Mouse (Mus musculus): ENCODE results near the gene Fbxo2. TPM values are rescaled to one million over a fixed set of nuclear protein-coding genes. Genes with fewer than 3 reads are reported as not detected.

Gene Fbxo2
- polyA plus RNA-seq, 1 experiment from 2014 or later = 1.9 TPM

DNA sequence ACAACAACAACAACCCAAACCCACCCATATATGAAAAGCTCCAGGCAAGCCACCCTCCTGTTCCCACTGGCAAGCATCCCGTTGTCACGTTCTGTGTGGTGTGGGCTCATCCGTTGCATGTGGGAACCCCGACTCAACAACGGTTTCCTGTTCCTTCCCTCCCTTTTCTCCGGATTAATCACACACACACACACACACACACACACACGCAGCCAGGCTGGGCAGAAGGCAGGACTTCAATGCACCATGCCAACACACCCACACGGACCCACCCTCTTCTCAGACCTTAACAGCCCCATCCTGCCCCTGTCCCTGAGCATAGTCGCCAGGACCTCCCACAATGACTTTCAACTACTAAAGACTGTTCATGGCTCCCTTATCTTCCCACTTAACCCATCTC lies 39.9 kb upstream of the Fbxo2 start:
- DNase-seq (ENCODE audit: low spot score) = no peak
- H3K27ac ChIP-seq (replicated peaks; ENCODE audit: low read depth, low read length) = no peak overlapping the region
- no peaks in the 10 kb centered on the region for H3K36me3 ChIP-seq (replicated peaks; ENCODE audit: control insufficient read depth, insufficient read depth, low read depth, low read length)
- no peaks in the 10 kb centered on the region; the same call in 1 of the 2 replicates for H3K9me3 ChIP-seq (replicated peaks; ENCODE audit: control insufficient read depth, low read length)
- no peak overlapping the region for H3K4me3 ChIP-seq (ENCODE audit: low read depth, low read length)
- no peaks in the 10 kb centered on the region for H3K27me3 ChIP-seq (ENCODE audit: control insufficient read depth, insufficient read depth, low read length)
- no peak overlapping the region for H3K9ac ChIP-seq (replicated peaks; ENCODE audit: low read length)
- ATAC-seq (replicated peaks; ENCODE audit: insufficient number of reproducible peaks, low FRiP score, low TSS enrichment, low read depth) = no peak
- H3K4me2 ChIP-seq (ENCODE audit: low read depth, low read length) = no peak overlapping the region
- H3K4me1 ChIP-seq (ENCODE audit: control insufficient read depth, insufficient read depth, low read length) = peaks cover 3% of the 10 kb centered on the region; the same call in 1 of the 2 replicates
- 81% methylated on average over 9 of the region's 9 CpGs for WGBS

DNA sequence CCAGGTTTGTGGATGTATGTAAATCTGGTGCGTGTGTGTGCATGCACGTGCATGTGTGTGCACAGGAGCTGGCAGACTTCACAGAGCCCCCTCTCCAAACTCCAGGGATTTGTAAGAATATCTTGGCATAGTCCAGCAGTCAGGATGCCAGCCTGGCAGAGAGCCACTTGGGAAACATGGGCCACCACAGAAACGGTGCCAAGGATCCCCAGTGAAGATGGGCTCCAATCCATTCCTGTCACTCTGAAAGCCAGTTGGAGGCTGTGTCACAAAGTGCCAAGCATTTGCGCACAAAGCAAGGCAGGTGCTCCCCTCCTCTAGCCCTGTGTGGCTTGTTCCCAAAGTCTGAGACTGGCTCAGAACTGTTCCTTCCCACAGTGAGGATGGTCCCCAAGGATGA lies 39.1 kb upstream of the Fbxo2 start:
- no peak overlapping the region for H3K4me2 ChIP-seq (ENCODE audit: low read depth, low read length)
- H3K4me1 ChIP-seq (ENCODE audit: control insufficient read depth, insufficient read depth, low read length) = peaks cover 3% of the 10 kb centered on the region; the same call in 1 of the 2 replicates
- no peaks in the 10 kb centered on the region; the same call in 1 of the 2 replicates for H3K9me3 ChIP-seq (replicated peaks; ENCODE audit: control insufficient read depth, low read length)
- DNase-seq (ENCODE audit: low spot score) (no peak), ATAC-seq (replicated peaks; ENCODE audit: insufficient number of reproducible peaks, low FRiP score, low TSS enrichment, low read depth) (no peak)
- H3K27me3 ChIP-seq (ENCODE audit: control insufficient read depth, insufficient read depth, low read length) = no peaks in the 10 kb centered on the region
- no peak overlapping the region for H3K27ac ChIP-seq (replicated peaks; ENCODE audit: low read depth, low read length)
- no peaks in the 10 kb centered on the region for H3K36me3 ChIP-seq (replicated peaks; ENCODE audit: control insufficient read depth, insufficient read depth, low read depth, low read length)
- no peak overlapping the region for H3K9ac ChIP-seq (replicated peaks; ENCODE audit: low read length)
- H3K4me3 ChIP-seq (ENCODE audit: low read depth, low read length) = no peak overlapping the region
- WGBS = 81% methylated on average over 4 of the region's 4 CpGs

DNA sequence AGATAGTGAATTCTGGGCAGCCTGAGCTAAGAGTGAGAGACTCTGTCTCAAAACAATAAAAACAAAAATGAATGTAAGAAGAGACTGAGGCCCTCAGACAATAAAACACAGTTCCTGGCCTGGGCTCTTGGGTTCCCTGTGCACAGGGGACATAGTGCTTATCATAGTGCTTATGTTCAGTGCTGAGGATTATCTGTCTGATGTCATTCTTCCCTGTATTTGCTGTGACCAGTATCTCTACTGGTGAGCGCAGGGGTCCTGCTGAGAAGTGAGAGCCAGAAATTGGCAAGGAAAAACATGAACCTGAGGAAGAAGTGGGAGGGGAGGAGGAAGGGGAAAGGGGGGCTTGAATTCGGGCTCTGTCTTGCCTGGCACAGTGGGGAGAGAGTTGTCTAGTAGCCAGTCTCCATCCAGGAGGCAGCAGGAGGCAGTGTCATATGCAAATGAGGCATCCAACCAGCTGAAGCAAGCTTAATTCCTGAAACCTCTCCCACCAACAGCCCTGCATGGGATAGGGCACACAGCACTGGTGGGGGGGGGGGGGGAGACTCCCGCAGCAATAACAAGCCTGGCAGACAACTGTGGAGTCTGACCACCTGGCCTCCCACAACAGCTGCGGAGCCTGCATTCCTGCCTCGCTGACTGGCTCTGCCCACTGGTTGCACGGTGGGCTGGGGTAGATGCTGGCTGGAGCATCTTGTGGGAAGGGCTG lies 38.3 kb upstream of the Fbxo2 start:
- Histone ChIP-seq H3K9ac (replicated peaks; ENCODE audit: low read length) (no peak overlapping the region), H3K27ac (replicated peaks; ENCODE audit: low read depth, low read length) (no peak overlapping the region), H3K4me2 (ENCODE audit: low read depth, low read length) (no peak overlapping the region), H3K27me3 (ENCODE audit: control insufficient read depth, insufficient read depth, low read length) (no peaks in the 10 kb centered on the region), H3K4me1 (ENCODE audit: control insufficient read depth, insufficient read depth, low read length) (peaks cover 3% of the 10 kb centered on the region; the same call in 1 of the 2 replicates), H3K36me3 (replicated peaks; ENCODE audit: control insufficient read depth, insufficient read depth, low read depth, low read length) (no peaks in the 10 kb centered on the region), H3K9me3 (replicated peaks; ENCODE audit: control insufficient read depth, low read length) (no peaks in the 10 kb centered on the region; the same call in 1 of the 2 replicates), H3K4me3 (ENCODE audit: low read depth, low read length) (no peak overlapping the region)
- DNase-seq (ENCODE audit: low spot score) (peak; percentile 36), ATAC-seq (replicated peaks; ENCODE audit: insufficient number of reproducible peaks, low FRiP score, low TSS enrichment, low read depth) (peak; percentile 75)
- 11% methylated on average over 6 of the region's 6 CpGs for WGBS

DNA sequence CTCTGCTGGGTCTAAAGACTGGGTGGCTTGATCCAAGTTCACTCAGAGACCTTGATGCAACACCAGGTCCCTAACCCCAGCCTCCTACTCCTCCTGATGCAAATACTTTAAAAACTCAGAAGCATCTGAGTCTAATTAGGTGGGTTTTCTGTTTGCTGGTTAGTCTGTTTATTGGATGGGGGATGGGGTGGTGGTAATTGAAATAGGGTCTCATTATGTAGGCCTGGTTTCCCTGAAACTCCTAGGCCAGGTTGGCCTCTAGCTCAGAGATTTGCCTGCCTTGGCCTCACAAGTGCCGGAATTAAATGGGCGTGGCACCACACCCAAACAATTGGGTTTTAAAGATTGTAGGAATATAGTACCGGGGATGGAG lies 37.7 kb upstream of the Fbxo2 start:
- no peak overlapping the region for H3K9ac ChIP-seq (replicated peaks; ENCODE audit: low read length)
- H3K4me1 ChIP-seq (ENCODE audit: control insufficient read depth, insufficient read depth, low read length) = peaks cover 3% of the 10 kb centered on the region; the same call in 1 of the 2 replicates
- H3K36me3 ChIP-seq (replicated peaks; ENCODE audit: control insufficient read depth, insufficient read depth, low read depth, low read length) = no peaks in the 10 kb centered on the region
- 67% methylated on average over 3 of the region's 3 CpGs for WGBS
- no peaks in the 10 kb centered on the region for H3K9me3 ChIP-seq (replicated peaks; ENCODE audit: control insufficient read depth, low read length)
- no peak overlapping the region for H3K4me3 ChIP-seq (ENCODE audit: low read depth, low read length)
- no peaks in the 10 kb centered on the region for H3K27me3 ChIP-seq (ENCODE audit: control insufficient read depth, insufficient read depth, low read length)
- H3K27ac ChIP-seq (replicated peaks; ENCODE audit: low read depth, low read length) = no peak overlapping the region
- DNase-seq (ENCODE audit: low spot score) (peak; percentile 53), ATAC-seq (replicated peaks; ENCODE audit: insufficient number of reproducible peaks, low FRiP score, low TSS enrichment, low read depth) (no peak)
- H3K4me2 ChIP-seq (ENCODE audit: low read depth, low read length) = no peak overlapping the region

DNA sequence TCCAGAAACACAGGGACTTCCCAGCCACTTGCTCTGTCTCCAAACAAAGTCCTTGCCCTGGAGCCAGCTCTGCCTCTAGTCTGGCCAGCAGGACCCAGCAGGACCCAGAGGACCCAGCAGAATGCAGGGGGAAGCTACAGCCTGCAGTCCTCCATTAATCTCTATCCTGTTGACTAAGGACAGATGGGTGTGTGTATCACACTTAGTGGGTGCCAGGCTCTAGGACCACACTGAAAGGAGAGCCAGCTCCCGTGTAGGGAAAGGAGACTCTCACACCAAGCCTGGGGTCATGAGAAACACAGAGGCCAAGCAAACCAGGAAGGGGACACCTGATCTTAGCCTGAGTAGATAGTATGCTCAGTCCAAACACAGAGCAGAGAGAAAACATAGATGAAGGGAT lies 32.2 kb upstream of the Fbxo2 start:
- H3K36me3 ChIP-seq (replicated peaks; ENCODE audit: control insufficient read depth, insufficient read depth, low read depth, low read length) = no peaks in the 10 kb centered on the region
- H3K9me3 ChIP-seq (replicated peaks; ENCODE audit: control insufficient read depth, low read length) = no peaks in the 10 kb centered on the region
- H3K4me1 ChIP-seq (ENCODE audit: control insufficient read depth, insufficient read depth, low read length) = peaks cover 3% of the 10 kb centered on the region; the same call in 1 of the 2 replicates
- H3K27me3 ChIP-seq (ENCODE audit: control insufficient read depth, insufficient read depth, low read length) = peaks cover 19% of the 10 kb centered on the region
- no peak overlapping the region for H3K27ac ChIP-seq (replicated peaks; ENCODE audit: low read depth, low read length)
- 54% methylated on average over 1 of the region's 1 CpGs for WGBS
- H3K4me2 ChIP-seq (ENCODE audit: low read depth, low read length) = no peak overlapping the region
- DNase-seq (ENCODE audit: low spot score) = no peak
- H3K9ac ChIP-seq (replicated peaks; ENCODE audit: low read length) = no peak overlapping the region
- no peak for ATAC-seq (replicated peaks; ENCODE audit: insufficient number of reproducible peaks, low FRiP score, low TSS enrichment, low read depth)
- H3K4me3 ChIP-seq (ENCODE audit: low read depth, low read length) = no peak overlapping the region

DNA sequence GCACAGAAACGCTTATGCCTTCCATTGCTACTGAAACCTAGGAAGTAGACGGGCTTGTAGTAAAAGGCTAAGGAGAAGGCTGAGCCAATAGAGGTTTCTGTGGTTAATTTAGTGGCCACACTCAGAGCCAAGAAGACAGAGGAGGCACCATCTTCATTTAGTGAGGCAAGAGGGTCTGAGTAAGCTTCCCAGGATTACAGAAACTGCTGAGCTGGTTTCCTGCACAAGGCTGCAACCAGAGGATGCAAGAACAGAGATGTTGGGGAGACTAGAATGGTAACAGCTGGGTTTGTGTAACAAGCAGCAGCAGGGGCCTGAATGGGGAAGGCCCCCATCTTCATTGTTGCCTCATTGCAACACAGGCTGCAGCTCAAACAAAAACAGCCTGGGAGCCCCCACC lies 31.7 kb upstream of the Fbxo2 start:
- H3K4me1 ChIP-seq (ENCODE audit: control insufficient read depth, insufficient read depth, low read length) = peaks cover 3% of the 10 kb centered on the region; the same call in 1 of the 2 replicates
- H3K4me3 ChIP-seq (ENCODE audit: low read depth, low read length) = no peak overlapping the region
- H3K4me2 ChIP-seq (ENCODE audit: low read depth, low read length) = no peak overlapping the region
- WGBS = 83% methylated on average over 2 of the region's 2 CpGs
- ATAC-seq (replicated peaks; ENCODE audit: insufficient number of reproducible peaks, low FRiP score, low TSS enrichment, low read depth) (no peak), DNase-seq (ENCODE audit: low spot score) (no peak)
- H3K9ac ChIP-seq (replicated peaks; ENCODE audit: low read length) = no peak overlapping the region
- H3K9me3 ChIP-seq (replicated peaks; ENCODE audit: control insufficient read depth, low read length) = no peaks in the 10 kb centered on the region
- H3K27me3 ChIP-seq (ENCODE audit: control insufficient read depth, insufficient read depth, low read length) = peaks cover 19% of the 10 kb centered on the region
- H3K27ac ChIP-seq (replicated peaks; ENCODE audit: low read depth, low read length) = no peak overlapping the region
- H3K36me3 ChIP-seq (replicated peaks; ENCODE audit: control insufficient read depth, insufficient read depth, low read depth, low read length) = no peaks in the 10 kb centered on the region

DNA sequence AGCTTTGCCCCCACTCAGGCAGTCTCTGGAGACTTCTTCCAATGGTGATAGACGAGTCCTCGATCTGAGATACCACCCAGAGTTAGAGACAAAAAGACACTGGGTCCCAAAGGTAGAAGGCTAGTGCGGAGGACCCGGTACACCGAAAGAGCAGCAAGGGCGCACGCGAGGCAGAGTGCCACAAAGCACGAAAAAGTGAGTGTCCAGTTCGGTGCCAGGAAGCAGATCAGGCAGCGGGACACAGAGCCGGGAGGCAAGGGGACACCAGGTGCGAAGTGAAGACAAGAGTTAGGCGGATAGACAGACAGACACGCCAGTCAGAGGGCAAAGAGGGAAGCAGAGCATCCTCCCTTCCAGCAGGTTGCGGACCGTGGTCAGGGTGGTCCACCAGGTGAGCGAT lies 30.3 kb upstream of the Fbxo2 start, which contains the start of gene Mad2l2:
Mad2l2 (plus strand) TSS at position 252 of the 400 bp plus-strand sequence.
- 1% methylated on average over 18 of the region's 18 CpGs for WGBS
- H3K4me1 ChIP-seq (ENCODE audit: control insufficient read depth, insufficient read depth, low read length) = peaks cover 3% of the 10 kb centered on the region; the same call in 1 of the 2 replicates
- H3K9me3 ChIP-seq (replicated peaks; ENCODE audit: control insufficient read depth, low read length) = no peaks in the 10 kb centered on the region
- peak within 1 kb of the TSS; percentile 78 for H3K4me3 ChIP-seq (ENCODE audit: low read depth, low read length)
- peak within 1 kb of the TSS; percentile 76 for H3K27ac ChIP-seq (replicated peaks; ENCODE audit: low read depth, low read length)
- peak within 1 kb of the TSS; percentile 95 for H3K4me2 ChIP-seq (ENCODE audit: low read depth, low read length)
- H3K36me3 ChIP-seq (replicated peaks; ENCODE audit: control insufficient read depth, insufficient read depth, low read depth, low read length) = no peaks in the 10 kb centered on the region
- DNase-seq (ENCODE audit: low spot score) (peak; percentile 7), ATAC-seq (replicated peaks; ENCODE audit: insufficient number of reproducible peaks, low FRiP score, low TSS enrichment, low read depth) (peak; percentile 4; the same call in 1 of the 2 replicates)
- H3K9ac ChIP-seq (replicated peaks; ENCODE audit: low read length) = peak within 1 kb of the TSS; percentile 92
- peaks cover 19% of the 10 kb centered on the region for H3K27me3 ChIP-seq (ENCODE audit: control insufficient read depth, insufficient read depth, low read length)
